Mouse (Mus musculus): ENCODE results near the gene 1700010I14Rik.

- no peak for TF ChIP-seq CTCF (IDR thresholded peaks at IDR 0.05; ENCODE audit: low read depth)
- TF ChIP-seq EP300 (IDR thresholded peaks at IDR 0.05; ENCODE audit: low read depth) = no peak
These were observed 11.4 kb upstream of the 1700010I14Rik start for GRCm38 (mm10) chr17:8976745-8977144.

All from liver, embryonic 14.5 days (tissue).